Mouse (Mus musculus): ENCODE data around the gene Dennd1b. TPM values are rescaled to one million over a fixed set of nuclear protein-coding genes. Genes with fewer than 3 reads are reported as not detected.

The Dennd1b gene
- polyA plus RNA-seq, 1 experiment from 2014 or later, result 3.5 TPM

DNA sequence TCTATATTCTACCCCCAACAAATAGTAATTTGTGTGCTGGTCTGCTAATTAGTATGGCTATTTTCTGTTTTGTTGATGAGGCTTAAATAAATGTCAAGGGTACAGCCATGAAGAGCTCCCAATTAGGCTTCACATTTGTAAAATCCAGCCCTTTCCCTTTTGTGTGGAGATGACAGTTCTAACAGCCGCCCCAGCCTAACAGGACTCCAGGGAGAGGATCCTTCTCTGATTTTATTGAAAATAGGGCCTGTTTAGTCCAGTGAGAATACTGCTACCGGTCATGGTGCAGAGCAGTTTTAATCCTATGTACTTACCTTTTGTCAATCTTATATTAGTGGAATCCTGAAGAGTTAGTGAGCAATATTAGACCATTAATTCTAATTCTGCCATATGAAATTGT, 189.8 kb downstream of the Dennd1b start:
- H3K4me3 ChIP-seq (replicated peaks), result no peak overlapping the region
- H3K27ac ChIP-seq, result no peak overlapping the region
- no peaks in the 10 kb centered on the region for H3K4me1 ChIP-seq (replicated peaks)
- no peaks in the 10 kb centered on the region for H3K9me3 ChIP-seq (replicated peaks)
- no peaks in the 10 kb centered on the region for H3K36me3 ChIP-seq
- no peak overlapping the region for H3K4me2 ChIP-seq
- ATAC-seq (ENCODE audit: low read depth), result no peak
- WGBS (ENCODE audit: insufficient replicate concordance), result 77% methylated on average over 2 of the region's 2 CpGs
- H3K9ac ChIP-seq, result no peak overlapping the region
- DNase-seq, result no peak
- H3K27me3 ChIP-seq, result no peaks in the 10 kb centered on the region

DNA sequence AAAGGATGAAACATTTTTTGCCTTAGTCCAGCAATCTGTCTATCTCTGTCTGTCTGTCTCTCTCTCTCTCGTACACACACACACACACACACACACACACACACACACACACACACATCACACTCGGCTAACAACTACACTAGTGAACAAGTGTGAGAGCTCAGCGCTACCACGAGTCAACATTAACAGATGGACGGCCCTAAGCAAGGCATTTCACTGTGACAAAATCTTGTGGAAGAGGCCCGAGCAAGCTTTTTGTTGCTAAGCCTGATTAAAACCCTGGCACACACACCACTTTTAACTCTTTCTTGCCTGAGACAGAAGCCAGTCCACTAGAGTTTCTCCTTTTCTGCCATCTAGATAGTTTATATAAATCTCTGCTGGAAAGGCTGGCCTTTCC, 190.3 kb downstream of the Dennd1b start:
- WGBS (ENCODE audit: insufficient replicate concordance), result 68% methylated on average over 6 of the region's 6 CpGs
- no peaks in the 10 kb centered on the region for H3K4me1 ChIP-seq (replicated peaks)
- no peak overlapping the region for H3K4me2 ChIP-seq
- H3K9me3 ChIP-seq (replicated peaks), result no peaks in the 10 kb centered on the region
- no peak for DNase-seq
- H3K9ac ChIP-seq, result no peak overlapping the region
- ATAC-seq (ENCODE audit: low read depth), result no peak
- no peak overlapping the region for H3K27ac ChIP-seq
- no peak overlapping the region for H3K4me3 ChIP-seq (replicated peaks)
- H3K36me3 ChIP-seq, result no peaks in the 10 kb centered on the region
- no peaks in the 10 kb centered on the region for H3K27me3 ChIP-seq

GRCm38 (mm10) chr1:139156397-139156796, 193.2 kb downstream of the Dennd1b start:
- Histone ChIP-seq H3K27me3 (no peaks in the 10 kb centered on the region), H3K36me3 (no peaks in the 10 kb centered on the region), H3K4me3 (replicated peaks) (no peak overlapping the region), H3K27ac (no peak overlapping the region), H3K4me2 (no peak overlapping the region), H3K9ac (no peak overlapping the region), H3K4me1 (replicated peaks) (no peaks in the 10 kb centered on the region), H3K9me3 (replicated peaks) (no peaks in the 10 kb centered on the region)
- no peak for ATAC-seq (ENCODE audit: low read depth)
- DNase-seq, result no peak
- WGBS (ENCODE audit: insufficient replicate concordance), result 28% methylated on average over 3 of the region's 3 CpGs

GRCm38 (mm10) chr1:139161619-139162018, 198.4 kb downstream of the Dennd1b start:
- no peak for DNase-seq
- no peak overlapping the region for H3K9ac ChIP-seq
- no peaks in the 10 kb centered on the region for H3K9me3 ChIP-seq (replicated peaks)
- H3K4me2 ChIP-seq, result no peak overlapping the region
- H3K27ac ChIP-seq, result no peak overlapping the region
- WGBS (ENCODE audit: insufficient replicate concordance), result 51% methylated on average over 3 of the region's 3 CpGs
- H3K4me3 ChIP-seq (replicated peaks), result no peak overlapping the region
- no peaks in the 10 kb centered on the region for H3K4me1 ChIP-seq (replicated peaks)
- H3K27me3 ChIP-seq, result no peaks in the 10 kb centered on the region
- no peak for ATAC-seq (ENCODE audit: low read depth)
- no peaks in the 10 kb centered on the region for H3K36me3 ChIP-seq

DNA sequence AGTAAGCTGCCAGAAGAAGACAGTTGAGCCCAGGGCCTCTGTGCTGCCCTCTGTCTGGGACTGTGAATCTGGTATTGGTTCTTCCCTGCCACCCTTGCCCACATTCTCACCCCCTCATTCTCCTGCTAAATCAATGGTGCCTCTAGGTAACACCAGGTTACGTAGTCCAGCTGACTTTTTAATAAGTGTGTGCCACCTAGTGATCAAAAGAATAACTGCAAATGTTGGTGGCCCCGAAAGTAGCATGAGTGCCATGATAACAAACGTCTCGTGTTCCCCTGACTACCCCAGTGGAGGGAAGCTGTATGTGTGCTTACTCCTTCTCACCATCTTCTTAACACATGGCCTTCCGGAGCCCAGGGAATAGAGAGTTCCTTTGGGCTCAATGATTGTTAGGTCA, 199.6 kb downstream of the Dennd1b start:
- DNase-seq, result no peak
- Histone ChIP-seq H3K9me3 (replicated peaks) (no peaks in the 10 kb centered on the region), H3K4me3 (replicated peaks) (no peak overlapping the region), H3K4me2 (no peak overlapping the region), H3K4me1 (replicated peaks) (no peaks in the 10 kb centered on the region), H3K9ac (no peak overlapping the region), H3K27ac (no peak overlapping the region), H3K36me3 (no peaks in the 10 kb centered on the region), H3K27me3 (no peaks in the 10 kb centered on the region)
- WGBS (ENCODE audit: insufficient replicate concordance), result 36% methylated on average over 5 of the region's 5 CpGs
- ATAC-seq (ENCODE audit: low read depth), result peak; percentile 36; the same call in 1 of the 2 replicates

GRCm38 (mm10) chr1:139174058-139174832, 211.0 kb downstream of the Dennd1b start:
- ATAC-seq (ENCODE audit: low read depth) (no peak), DNase-seq (no peak)
- Histone ChIP-seq H3K36me3 (peaks cover 9% of the 10 kb centered on the region; the same call in 1 of the 2 replicates), H3K9me3 (replicated peaks) (no peaks in the 10 kb centered on the region), H3K9ac (no peak overlapping the region), H3K4me2 (no peak overlapping the region), H3K4me3 (replicated peaks) (no peak overlapping the region), H3K4me1 (replicated peaks) (no peaks in the 10 kb centered on the region), H3K27ac (no peak overlapping the region), H3K27me3 (no peaks in the 10 kb centered on the region)
- WGBS (ENCODE audit: insufficient replicate concordance), result 58% methylated on average over 3 of the region's 3 CpGs

DNA sequence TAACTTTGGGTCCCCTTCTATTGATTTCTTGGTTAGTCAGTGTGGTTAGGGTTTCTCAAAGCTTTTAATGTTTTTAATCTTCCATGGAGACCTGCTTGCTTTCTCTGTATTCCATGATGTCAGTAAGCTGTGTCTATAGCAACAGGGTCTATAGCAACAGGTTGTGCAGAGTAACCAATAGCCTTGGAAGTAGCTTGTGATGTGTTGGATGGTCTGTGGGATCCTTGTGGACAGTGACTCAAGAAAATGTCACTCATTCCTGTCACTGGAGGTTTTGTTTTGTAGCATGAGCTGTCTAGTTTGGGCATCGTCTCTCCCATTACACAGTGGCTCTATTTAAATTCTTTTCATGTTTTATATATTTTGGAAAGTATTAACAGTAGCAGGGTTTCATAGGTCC, 216.5 kb downstream of the Dennd1b start:
- Histone ChIP-seq H3K4me3 (replicated peaks) (no peak overlapping the region), H3K27ac (no peak overlapping the region), H3K27me3 (no peaks in the 10 kb centered on the region), H3K9me3 (replicated peaks) (no peaks in the 10 kb centered on the region), H3K36me3 (no peaks in the 10 kb centered on the region), H3K4me1 (replicated peaks) (no peaks in the 10 kb centered on the region), H3K9ac (no peak overlapping the region), H3K4me2 (no peak overlapping the region)
- ATAC-seq (ENCODE audit: low read depth) (no peak), DNase-seq (no peak)
- 81% methylated on average over 1 of the region's 1 CpGs for whole genome bisulfite sequencing (ENCODE audit: insufficient replicate concordance)

DNA sequence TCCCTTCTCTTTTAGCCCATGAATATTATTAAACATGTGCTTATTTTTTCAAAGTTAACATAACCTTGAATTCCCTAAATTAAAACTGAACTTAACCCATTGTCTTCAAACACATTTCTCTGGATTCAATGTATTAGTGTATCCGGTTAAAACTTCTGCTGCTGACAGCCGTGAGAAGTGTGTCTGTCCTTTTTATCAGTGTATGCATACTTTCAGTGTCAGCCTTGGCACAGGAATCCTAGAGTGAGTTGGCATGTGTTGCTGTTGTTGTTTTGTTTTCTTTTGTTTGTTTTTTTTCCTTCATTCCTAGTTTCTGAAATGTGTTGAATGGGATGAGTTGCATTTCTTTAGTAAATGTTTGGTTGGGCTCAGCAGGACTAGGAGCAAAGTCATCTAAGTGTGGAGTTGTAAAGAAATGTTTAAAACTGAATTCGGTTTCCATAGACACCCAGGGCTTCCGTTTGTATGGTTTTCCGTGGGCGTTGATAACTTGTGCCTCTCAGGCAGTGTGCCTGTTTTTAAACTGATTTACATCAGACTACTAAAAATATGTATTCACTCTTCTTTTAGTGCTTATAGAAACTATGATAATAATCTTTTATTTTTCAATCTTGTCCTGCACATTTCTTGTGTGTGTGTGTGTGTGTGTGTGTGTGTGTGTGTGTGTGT, 217.4 kb downstream of the Dennd1b start:
- Histone ChIP-seq H3K4me2 (no peak overlapping the region), H3K9me3 (replicated peaks) (no peaks in the 10 kb centered on the region), H3K27ac (no peak overlapping the region), H3K4me3 (replicated peaks) (no peak overlapping the region), H3K4me1 (replicated peaks) (no peaks in the 10 kb centered on the region), H3K27me3 (no peaks in the 10 kb centered on the region), H3K36me3 (no peaks in the 10 kb centered on the region), H3K9ac (no peak overlapping the region)
- ATAC-seq (ENCODE audit: low read depth), result no peak
- no peak for DNase-seq
- WGBS (ENCODE audit: insufficient replicate concordance), result 53% methylated on average over 6 of the region's 6 CpGs

DNA sequence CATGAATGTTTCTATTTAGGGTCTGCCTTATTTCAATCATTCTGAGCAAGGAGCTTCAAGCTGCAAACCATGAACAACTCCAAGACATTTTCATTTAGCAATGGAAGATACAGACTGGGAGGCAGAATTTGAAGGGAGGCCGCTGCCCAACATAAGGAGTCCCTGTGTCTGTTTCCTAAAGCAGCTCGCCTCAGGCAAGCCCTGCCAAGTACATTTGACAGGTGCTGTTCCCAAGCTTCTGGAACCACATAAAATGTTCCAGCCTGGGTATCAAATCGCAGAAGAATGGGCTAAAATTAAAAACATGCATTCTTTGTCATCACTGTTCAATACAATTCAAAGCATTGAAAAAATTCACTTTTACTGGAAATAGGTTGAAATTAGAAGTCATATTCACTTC, 229.4 kb downstream of the Dennd1b start:
- H3K27ac ChIP-seq, result no peak overlapping the region
- no peaks in the 10 kb centered on the region for H3K27me3 ChIP-seq
- H3K9me3 ChIP-seq (replicated peaks), result no peaks in the 10 kb centered on the region
- no peak overlapping the region for H3K9ac ChIP-seq
- H3K4me1 ChIP-seq (replicated peaks), result no peaks in the 10 kb centered on the region
- DNase-seq, result no peak
- H3K36me3 ChIP-seq, result no peaks in the 10 kb centered on the region
- no peak overlapping the region for H3K4me3 ChIP-seq (replicated peaks)
- no peak overlapping the region for H3K4me2 ChIP-seq
- ATAC-seq (ENCODE audit: low read depth), result no peak
- WGBS (ENCODE audit: insufficient replicate concordance), result 60% methylated on average over 3 of the region's 3 CpGs

- H3K27ac ChIP-seq, result no peak overlapping the region
- DNase-seq, result no peak
- H3K9me3 ChIP-seq (replicated peaks), result no peaks in the 10 kb centered on the region
- no peak overlapping the region for H3K4me3 ChIP-seq (replicated peaks)
- no peaks in the 10 kb centered on the region for H3K4me1 ChIP-seq (replicated peaks)
- no peaks in the 10 kb centered on the region for H3K36me3 ChIP-seq
- no peak for ATAC-seq (ENCODE audit: low read depth)
- 56% methylated on average over 2 of the region's 2 CpGs for WGBS (ENCODE audit: insufficient replicate concordance)
- no peak overlapping the region for H3K4me2 ChIP-seq
- no peak overlapping the region for H3K9ac ChIP-seq
- H3K27me3 ChIP-seq, result no peaks in the 10 kb centered on the region
Observed at GRCm38 (mm10) chr1:139194011-139194410, 230.8 kb downstream of the Dennd1b start.

DNA sequence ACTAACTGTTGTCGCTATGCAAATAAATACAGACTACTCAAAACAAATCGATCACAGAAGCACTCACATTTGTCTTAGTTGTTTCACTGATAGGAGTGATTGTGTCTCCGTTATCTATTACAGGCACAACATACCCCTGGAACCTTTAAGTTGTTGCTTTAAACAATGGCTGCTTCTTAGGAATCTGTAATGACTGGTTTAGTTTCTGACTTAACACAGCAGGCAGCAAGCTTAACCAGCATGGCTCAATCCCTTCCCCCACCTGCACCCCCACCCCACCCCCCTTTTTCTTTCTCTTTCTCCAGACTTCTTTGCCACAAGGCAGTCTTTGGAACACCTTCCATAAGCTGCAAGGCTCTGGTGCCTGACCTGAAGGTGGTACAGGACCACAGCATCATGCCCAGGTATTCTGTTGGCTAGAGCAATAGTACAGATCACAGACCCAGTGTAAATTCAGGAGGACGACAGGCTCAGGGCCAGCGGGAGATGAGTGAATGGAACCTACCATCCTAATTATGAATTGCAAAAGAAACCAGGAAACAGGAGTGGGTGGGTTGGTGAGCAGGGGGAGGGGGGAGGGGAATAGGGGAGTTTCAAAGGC, 231.3 kb downstream of the Dennd1b start:
- Histone ChIP-seq H3K4me2 (no peak overlapping the region), H3K27ac (no peak overlapping the region), H3K9ac (no peak overlapping the region), H3K27me3 (no peaks in the 10 kb centered on the region), H3K9me3 (replicated peaks) (no peaks in the 10 kb centered on the region), H3K36me3 (no peaks in the 10 kb centered on the region), H3K4me3 (replicated peaks) (no peak overlapping the region), H3K4me1 (replicated peaks) (no peaks in the 10 kb centered on the region)
- ATAC-seq (ENCODE audit: low read depth) (no peak), DNase-seq (no peak)
- 30% methylated on average over 5 of the region's 5 CpGs for WGBS (ENCODE audit: insufficient replicate concordance)

Data from liver, embryonic 13.5 days (tissue).